Mouse (Mus musculus) heart, adult 2 months (tissue): ENCODE results near the gene Vps13d.

Experiments
- CTCF ChIP-seq: fragments of 200-600 bp; IDR thresholded peaks from 2 replicates; pipeline ENCODE4 v1.8.1; 2022; ENCODE audit warnings: antibody characterized with exemption, mild to moderate bottlenecking, moderate library complexity
- EP300 ChIP-seq: fragments of 200-500 bp; IDR thresholded peaks from 2 replicates; pipeline ENCODE4 v1.6.1; 2011; ENCODE audit warnings: low read depth, low read length, control low read depth; ENCODE audit not compliant: insufficient read depth
- POLR2A ChIP-seq: fragments of 200-500 bp; IDR thresholded peaks from 2 replicates; pipeline ENCODE4 v1.6.1; 2011; ENCODE audit warnings: mild to moderate bottlenecking, low read depth, low read length, control low read depth; ENCODE audit not compliant: insufficient read depth

GRCm38 (mm10) chr4:145067019-145067680, 127.7 kb downstream of the Vps13d start:
- TF ChIP-seq POLR2A, result no peak
- TF ChIP-seq CTCF, result no peak
- TF ChIP-seq EP300, result no peak
